Mouse (Mus musculus) liver, adult 2 months (tissue): Measurements from ENCODE around the gene Bik.
A peak's percentile ranks its signal among the peaks of the same experiment; 100 is the strongest.

Source experiments
- CTCF ChIP-seq: fragments of 200-500 bp; IDR thresholded peaks from 2 replicates; pipeline ENCODE4 v1.5.1; 2011; ENCODE audit warnings: low read depth, low read length, control low read depth
- POLR2A ChIP-seq: fragments of 200-500 bp; IDR thresholded peaks from 2 replicates; pipeline ENCODE4 v1.6.1; 2011; ENCODE audit warnings: low read length, control low read depth; ENCODE audit not compliant: insufficient read depth; ENCODE audit errors: extremely low read depth

GRCm38 (mm10) chr15:83518215-83519048 is 8.2 kb upstream of the Bik start:
- peak; percentile 70 for TF ChIP-seq CTCF
- TF ChIP-seq POLR2A: no peak
